Mouse (Mus musculus) heart, postnatal 10 days (tissue): Measurements from ENCODE around the gene Sept7. TPM values are rescaled to one million over a fixed set of nuclear protein-coding genes. Genes with fewer than 3 reads are reported as not detected.
"Not testable (repeated sequence)": the region's sequence is repeated elsewhere in the genome, so short reads cannot be mapped to it uniquely, and the experiment has no call there.

Source experiments
- DNase-seq, 2 experiments: peaks; one replicate each; pipeline ENCODE4 v3.0.0; 2021
- intact Hi-C: fragments of 180-260 bp; cut with DNase I; formaldehyde crosslinking; loops from one replicate; pipeline ENCODE4 v1.15.1; 2025
- total RNA-seq, 2 experiments: library from RNA; stranded (reverse); gene quantifications; 2 replicates each; pipeline ENCODE4 v1.2.3; 2021

Sept7 gene
- 100 to 1,000 TPM; 162 to 187 TPM for total RNA-seq

DNA sequence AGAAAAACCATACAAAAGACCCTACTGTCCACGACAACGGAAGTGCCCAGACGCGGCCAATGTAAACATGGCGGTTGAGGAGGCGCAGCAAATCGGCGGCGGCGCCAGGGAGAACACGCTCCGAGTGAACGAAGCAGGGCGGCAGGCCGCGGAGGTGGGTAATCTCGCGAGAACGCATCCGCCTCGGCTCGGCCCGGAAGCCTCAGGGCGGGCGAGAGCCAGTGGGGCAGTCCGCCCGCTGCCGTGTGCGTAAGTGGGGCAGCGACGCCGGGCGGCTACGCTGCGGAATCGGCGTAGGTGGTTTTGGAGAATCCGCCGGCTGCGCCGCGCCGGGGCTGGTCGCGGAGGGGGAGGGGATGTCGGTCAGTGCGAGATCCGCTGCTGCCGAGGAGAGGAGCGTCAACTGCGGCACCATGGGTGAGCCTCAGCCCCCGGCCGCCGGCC is at the start of gene Sept7:
TSS of gene Sept7 (plus strand) at position 157 of the 444 bp plus-strand sequence.
- intact Hi-C loops: loop anchor here (2.0 to 10.0 kb wide), 5 partner anchors 35 to 748 kb away; partner anchors contain the start of genes Dpy19l1 and Herpud2
- peak; percentile 99 to 100 for DNase-seq

DNA sequence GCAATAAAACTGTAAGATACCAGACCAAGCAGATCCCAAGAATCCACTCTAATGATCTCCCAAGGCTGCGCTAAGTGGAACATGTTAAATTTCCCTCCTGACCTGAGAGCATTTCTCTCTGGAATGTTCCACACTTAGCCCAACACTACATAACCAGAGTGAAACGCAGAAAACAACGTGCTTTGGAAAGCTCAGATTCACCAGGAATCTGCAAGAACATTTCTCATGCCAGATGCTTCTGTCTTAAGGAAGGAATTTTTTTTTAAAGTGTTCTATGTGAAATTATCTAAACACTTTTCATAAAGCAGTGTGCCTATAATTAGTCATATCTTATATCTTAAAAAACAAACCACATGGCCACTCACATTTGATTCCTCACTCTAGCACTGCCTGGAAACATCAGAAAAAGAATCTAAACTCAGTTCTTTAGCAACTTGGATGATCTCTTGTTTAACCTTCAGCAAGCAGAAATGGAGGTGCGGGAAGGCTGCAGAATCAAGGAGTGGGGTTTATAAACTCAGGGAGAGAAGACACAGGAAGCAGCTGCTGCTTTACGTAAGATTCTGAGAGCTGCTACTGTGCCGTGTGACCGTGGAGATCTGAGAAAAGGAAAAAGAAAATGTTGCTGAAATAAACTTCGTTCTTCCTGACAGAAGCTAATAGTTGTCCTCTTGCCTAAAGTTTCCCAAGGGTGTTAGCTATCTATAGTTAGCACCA is 44.0 kb upstream of the Sept7 start:
- intact Hi-C loops: no loop called here
- no peak for DNase-seq

DNA sequence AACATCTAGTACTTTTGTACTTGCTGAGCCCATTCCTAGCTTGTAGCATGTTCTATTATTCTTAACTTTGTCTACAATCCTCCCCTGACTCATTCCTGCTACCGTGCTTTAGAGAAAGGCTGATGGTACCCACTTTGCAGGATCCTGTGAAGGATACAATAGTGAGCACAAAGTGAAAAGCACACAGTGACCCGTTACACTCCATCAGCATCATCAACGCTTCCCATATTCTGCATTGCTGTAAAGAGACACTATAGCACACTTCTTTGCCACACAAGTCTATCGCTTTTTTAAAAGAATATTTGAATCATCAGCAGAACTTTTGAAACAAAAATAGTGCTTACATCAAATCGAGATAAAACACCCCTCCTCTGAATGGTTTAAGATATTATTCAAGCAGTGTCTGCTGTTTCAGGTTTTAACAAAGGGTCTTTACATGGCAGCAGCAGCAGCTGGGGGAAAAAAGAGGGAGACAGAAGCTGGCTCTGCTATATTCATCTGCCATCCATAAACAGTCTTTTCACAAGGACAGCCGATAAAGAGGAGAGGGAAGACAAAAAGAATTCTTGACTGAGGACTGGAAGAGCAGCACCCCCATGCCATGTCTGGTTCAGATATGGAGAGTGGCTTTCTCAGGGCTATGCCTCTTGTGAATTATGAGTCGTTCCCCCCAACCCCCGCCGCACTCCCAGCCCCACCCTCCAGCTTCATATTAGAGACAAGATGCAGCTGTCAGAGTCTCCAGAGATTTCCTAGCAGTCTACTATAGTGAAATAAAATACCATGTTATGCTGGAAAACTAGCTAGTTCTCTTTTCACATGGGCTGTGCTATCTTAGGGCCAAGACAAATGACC is 39.7 kb upstream of the Sept7 start:
- DNase-seq: peak; percentile 53 to 65
- intact Hi-C loops: loop anchor here (5.0 kb wide), 1 partner anchor 35 kb away; no protein-coding TSS in a partner anchor

DNA sequence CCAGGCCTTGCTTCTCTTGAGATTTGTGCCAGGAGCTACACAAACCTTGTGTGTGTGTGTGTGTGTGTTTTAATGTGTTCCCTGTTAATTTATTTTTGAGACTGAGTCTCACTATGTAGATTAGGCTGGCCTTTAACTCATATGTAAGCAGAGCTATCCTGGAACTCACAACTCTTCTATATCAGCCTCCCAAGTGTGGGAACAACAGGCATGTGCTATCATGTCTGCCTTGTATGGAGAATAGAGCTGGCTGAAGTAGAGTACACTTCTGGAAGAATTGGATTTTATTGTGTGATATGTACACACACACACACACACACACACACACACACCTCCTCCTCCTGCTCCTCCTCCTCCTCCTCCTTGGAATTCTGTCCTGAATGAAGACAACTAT is 39.1 kb upstream of the Sept7 start:
- DNase-seq: no peak
- intact Hi-C loops: loop anchor here (5.0 kb wide), 1 partner anchor 36 kb away; no protein-coding TSS in a partner anchor

DNA sequence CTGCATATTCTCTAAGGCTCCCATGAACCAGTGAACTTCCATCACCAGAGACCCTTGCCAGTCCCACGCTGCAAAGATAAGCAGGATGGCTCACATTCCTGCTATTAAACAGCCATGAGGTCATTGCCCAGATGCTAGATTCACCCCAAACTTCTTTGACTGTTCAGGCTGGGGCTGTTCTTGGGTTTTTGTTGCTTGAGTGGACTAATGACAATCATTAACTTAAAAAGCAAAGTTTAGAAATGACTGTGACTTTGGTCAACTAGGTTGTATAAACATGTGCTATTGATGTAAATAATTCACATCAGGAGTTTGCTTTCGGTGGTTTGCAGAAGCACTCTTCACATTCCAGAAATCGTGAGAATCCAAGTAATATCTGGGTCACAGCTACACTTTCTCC is 36.8 kb upstream of the Sept7 start:
- DNase-seq: no peak
- intact Hi-C loops: loop anchor here (5.0 kb wide), 1 partner anchor 37 kb away; the partner anchor contains the start of gene Sept7

DNA sequence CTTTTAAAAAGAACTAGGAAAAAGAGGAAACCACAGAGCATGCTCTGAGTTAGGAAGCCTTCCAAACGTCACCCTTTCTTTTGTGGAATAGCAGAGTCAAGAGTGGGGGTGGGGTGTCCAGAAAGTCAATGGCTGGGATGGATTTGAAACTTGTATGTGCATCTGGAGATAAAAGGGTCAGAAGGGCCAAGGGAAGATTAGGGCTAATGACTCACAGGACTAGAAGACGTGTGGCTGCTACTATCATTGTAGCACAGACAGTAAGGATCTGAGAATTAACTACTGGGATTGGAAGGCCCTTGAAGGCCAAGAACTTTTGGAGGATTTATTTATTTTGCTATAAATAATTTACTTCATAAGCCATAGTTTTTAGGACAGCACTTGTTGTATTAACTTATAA is 36.0 kb upstream of the Sept7 start:
- no peak for DNase-seq

DNA sequence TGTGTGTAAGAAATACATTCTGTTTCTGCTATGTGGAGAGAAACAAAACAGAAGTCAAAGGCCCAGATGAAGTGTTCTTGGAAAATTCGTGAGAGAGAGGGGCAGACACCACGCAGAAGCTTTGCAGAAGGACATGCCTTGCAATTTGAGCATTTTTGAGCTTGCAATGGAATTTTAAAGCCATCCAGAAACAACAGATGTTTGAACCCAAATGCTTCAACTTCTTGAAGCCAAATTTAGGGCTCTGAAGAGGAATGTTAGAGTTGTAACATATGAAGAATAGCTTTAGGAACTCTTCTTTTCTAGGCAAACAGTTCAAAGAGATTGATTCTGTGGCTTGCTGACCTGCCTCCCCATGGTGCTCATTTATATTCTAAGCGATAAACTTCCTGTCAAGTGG is 33.3 kb upstream of the Sept7 start:
- intact Hi-C loops: loop anchor here (5.0 kb wide), 1 partner anchor 33 kb away; the partner anchor contains the start of gene Sept7
- DNase-seq: no peak

More for the DNA sequence above, 36.0 kb upstream of the Sept7 start:
- intact Hi-C loops: loop anchor here (5.0 kb wide), 1 partner anchor 36 kb away; the partner anchor contains the start of gene Sept7

DNA sequence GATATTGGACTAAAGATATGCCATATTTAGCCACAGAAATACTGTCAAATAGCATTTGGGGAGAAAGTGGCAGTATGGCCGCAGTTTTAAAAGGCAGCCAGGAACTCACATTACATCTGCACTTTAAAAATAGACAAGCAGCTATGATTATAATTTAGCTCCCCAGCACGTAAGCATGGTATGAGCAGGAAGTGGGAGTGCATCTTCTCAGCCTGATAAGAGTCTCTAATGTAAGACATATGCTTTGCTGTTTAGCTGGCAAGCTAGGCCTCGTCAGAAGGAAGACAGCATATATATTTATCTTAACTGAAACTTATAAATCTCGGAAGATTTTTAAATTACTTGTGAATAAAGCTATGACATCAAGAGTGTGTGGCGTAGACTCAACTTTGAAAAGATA is 32.4 kb upstream of the Sept7 start:
- intact Hi-C loops: loop anchor here (5.0 kb wide), 1 partner anchor 32 kb away; the partner anchor contains the start of gene Sept7
- DNase-seq: peak in 1 of 2 experiments; percentile 27

DNA sequence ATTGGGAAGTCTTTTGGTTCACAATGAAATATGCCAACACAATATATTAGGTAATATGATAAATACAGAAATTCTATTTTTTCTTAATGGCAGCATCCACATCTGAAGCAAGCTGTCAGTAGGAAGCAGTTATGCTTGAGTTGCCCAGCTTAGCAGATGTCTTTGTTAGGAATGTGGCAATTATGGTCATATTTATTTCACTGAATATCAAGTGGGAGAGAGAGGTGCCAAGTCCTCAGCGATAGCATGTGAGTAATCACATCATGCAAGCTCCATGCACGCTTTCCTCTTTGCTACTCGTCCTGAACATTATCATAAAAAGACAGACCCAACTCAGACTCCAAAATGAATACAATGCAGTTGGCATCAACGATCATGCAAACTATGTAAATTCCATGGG is 27.3 kb upstream of the Sept7 start:
- no peak for DNase-seq
- intact Hi-C loops: no loop called here

DNA sequence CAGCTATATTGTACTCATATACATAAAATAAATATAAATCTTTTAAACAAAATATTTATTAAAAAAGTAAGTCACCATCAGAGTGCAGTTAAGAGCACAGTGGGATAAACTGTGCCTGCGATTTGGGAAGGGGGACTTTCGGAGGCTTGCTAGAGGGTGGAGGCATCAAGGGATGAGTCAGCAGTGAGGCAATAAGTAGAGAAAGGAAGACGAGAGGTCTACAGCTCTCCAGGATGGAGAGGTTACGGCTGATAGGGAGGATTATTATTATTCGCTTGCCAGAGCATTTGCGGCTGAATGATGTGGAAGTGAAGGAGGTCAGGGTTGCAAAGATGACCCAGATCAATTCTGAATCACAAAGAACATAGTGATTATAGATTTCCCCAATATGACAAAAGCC is 22.5 kb upstream of the Sept7 start:
- intact Hi-C loops: no loop called here
- DNase-seq: no peak

DNA sequence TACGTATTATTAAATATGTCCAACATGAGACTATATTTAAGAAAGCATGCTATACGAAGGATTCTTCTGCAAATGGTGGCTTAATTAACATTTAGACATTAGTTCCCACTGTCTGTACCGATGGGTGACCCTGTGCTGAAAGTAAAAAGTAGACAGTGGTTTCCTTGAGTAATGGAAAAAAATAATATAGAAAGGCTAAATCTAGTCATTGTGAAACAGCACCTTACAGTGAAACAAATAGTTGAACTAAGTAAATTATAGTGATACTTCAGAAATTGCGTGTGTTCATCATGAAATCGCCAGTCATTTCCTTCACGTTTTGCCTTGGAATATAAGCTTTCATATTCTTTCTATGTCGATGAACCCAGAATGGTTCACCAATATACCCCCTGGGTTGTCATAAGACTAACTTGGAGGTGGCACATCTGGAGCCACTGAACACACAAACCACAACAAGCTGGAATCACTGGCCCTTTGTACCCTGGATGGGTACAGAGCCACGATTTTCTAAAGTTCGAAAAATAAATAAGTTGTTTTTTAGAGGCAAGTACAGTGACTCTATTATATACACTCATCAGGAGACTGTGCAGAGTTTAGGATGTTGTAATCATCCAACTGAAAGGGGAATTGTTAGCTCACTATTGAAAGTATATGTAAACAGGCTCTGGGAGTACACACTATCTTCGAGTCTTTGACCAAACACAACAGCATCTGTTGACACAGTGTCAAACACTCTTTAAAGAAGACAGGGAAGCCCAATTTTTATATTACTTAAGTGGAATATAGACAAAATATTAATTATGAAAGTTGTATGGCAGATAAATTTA is 21.8 kb upstream of the Sept7 start:
- intact Hi-C loops: no loop called here
- DNase-seq: no peak

DNA sequence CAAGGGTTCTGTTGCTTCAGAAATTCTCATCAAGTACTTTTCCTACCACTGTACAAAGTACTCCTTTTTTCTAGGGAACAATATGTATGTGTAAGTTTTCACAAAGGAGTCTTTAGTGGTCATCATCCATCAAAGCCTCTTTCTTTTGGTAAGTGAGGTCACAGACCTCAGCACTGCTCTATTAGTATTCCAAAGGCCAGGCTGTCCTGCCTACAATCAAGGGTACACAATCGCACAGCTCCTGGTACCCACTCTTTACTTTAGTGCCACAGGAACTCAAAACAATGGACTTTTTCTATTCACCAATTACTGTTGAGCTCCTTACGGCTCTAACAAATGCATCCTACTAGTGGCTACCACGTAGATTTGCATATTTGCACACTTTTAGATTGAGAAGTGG is 11.2 kb upstream of the Sept7 start:
- no peak for DNase-seq
- intact Hi-C loops: no loop called here

DNA sequence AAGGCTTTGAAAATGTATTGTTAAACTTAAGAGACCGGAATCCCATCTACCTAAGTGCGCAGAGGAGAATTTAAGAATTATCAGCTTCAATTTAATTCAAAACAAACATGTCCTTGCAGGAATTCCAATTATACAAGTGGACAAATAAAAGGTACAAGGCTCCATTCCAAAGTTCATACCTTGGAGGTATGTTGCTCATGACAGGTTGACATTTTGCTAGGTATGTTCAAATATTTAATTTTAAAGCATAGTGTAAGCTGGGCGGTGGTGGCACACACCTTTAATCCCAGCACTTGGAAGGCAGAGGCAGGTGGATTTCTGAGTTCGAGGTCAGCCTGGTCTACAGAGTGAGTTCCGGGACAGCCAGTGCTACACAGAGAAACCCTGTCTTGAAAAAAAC is 10.5 kb upstream of the Sept7 start:
- intact Hi-C loops, DNase-seq: not testable (repeated sequence)

DNA sequence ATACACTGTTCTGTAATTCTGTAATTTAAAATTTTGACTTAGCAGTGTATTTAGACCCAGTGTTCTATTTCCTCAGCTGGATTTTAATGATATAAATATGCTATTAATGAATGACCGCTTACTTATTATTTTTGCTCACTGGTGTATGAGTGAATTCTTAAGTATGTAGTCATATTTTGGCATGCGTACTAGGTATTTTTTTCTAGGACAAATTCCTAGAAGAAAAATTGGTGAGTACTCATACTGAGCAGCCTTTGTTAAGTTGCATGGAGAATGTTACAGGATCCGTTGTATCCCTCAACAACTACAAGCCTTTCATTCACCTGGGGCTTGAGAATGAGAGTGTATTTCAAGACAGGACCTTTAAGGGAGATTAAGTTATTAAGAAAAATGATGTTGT is 10.0 kb upstream of the Sept7 start:
- intact Hi-C loops: no loop called here
- DNase-seq: no peak

DNA sequence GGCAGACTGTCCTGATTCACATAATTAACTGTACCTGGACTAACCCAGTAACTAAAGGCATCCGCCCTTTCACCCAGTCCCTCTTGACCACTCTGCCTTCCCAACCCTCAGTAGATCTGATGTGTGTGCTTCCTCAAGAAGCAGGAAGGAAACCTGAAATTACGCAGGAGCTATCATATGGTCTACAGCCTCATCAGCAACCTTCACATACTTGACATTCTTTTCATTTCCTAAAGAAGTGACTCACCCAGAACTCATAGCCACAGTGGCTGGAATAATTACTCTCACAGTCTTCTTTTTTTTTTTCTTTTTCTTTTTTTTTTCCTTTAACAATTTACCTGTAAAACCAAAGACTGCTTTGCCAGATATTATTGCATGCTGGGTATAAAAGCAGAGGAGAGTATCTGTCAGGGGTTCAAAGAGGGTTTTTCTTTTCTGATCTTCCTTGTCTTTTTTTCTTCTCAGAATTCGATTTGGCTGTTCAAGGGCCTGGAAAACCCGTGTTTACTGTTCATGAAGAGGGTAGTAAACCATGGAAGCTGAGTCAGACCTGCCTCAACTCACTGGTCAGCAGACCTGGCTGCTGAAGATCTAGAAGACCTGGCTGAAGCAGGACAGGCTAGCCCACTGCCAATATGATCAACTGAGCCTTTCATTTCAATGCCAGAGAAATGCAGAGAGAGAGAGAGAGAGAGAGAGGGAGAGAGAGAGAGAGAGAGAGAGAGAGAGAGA is 8.1 kb upstream of the Sept7 start:
- intact Hi-C loops: no loop called here
- DNase-seq: no peak

DNA sequence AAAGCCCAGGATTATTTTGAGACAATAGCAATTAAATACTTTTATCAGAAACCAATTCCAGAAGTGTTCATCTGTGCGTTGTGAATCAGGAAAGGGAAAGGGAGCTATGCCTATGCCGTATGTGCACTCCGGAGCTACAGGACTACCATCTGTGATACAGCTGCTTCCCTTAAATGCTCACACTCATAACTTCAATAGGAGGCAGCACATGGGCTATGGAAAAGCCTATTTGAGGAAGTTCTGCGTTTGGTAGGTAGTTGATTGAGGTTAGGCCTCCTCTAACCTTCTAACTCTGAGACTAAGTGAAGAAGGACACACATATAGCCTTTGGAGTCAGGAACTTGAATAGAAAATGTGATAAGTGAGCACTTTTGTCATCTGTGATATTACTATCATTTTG is 7.1 kb upstream of the Sept7 start:
- intact Hi-C loops: no loop called here
- DNase-seq: no peak

DNA sequence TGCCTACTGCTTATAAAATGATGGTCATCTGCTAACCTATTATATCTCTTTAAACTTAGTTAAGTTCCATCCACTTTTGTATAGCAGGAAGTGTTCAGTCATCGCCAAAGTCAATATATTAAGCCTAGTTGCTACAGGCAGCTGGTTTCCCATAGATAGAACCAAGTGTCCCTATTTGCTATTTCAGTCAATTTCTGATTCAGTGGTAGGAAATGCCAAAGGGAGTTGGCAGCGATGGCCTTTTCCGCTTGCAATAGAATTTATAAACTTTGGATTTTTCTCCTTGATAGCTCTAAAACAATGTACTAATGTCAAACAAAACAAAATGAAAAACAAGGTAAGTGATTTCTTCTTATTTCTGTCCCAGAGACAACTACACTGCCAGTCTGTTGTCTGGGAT is 5.7 kb upstream of the Sept7 start:
- no peak for DNase-seq
- intact Hi-C loops: no loop called here

DNA sequence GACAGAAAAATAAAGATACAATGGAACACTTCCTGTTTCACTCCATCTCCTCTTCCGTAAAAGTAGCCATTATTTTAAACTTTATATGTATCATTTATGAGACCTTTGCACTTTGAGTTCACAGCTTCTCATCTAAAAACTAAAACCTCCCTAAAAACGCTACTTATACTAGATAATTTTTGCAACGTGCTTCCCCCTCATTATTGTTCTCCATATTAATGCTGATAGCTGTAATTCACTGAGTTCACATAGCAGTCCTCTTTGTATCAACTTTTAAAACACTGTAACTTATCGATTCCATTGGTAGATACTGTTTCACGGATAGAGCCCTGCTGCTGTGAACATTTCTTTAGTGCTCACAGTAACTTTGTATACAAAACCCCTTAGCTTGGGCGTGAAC is 1.1 kb upstream of the Sept7 start:
- no peak for DNase-seq
- intact Hi-C loops: loop anchor here (5.0 to 10.0 kb wide), 4 partner anchors 34 to 746 kb away; partner anchors contain the start of genes Dpy19l1 and Herpud2

DNA sequence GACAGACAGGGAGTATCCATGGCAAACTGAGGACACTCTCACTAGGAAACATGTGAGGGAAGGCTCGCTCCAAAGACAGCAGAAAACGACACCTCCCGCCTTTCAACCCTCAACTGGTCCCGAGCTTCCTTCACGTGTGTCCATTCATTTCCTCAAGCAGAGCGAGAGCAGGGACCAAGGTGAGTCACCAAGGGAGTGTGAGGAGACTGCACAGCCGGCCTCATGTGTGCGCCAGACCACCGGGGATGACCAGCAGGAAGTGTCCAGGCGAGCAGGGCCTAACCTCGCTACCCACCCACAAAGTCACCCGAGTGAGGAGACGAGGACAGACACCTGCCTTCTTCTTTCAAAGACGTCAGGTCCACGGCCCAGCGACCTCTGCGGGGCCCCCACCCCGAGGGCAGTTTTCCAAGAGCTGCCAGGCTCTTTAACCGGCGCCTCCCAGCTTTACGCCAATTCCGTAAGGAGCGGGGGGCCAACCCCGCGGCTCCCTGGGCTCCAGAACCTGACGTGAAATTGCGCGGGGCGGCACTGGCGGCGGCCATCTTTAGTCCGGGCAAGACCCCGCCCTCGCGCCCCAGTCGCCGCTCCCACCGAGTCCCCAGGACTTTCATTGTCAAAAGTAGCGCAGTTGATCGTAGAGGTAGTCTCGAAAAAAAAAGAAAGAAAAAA is 492 bp upstream of the Sept7 start:
- DNase-seq: peak; percentile 92 to 94
- intact Hi-C loops: loop anchor here (2.0 to 10.0 kb wide), 5 partner anchors 34 to 747 kb away; partner anchors contain the start of genes Dpy19l1 and Herpud2
